Mouse (Mus musculus): ENCODE data around the gene Mylk3. TPM values are rescaled to one million over a fixed set of nuclear protein-coding genes. Genes with fewer than 3 reads are reported as not detected.

The Mylk3 gene
- polyA plus RNA-seq, 1 experiment from 2014 or later: 1.9 TPM

GRCm38 (mm10) chr8:85405961-85406360 is 19.8 kb upstream of the Mylk3 start:
- no peak overlapping the region for H3K27ac ChIP-seq
- H3K36me3 ChIP-seq: 0 out of 2 replicates have a peak, but pooled peaks cover 4% of the 10 kb centered on the region
- no peak overlapping the region for H3K4me3 ChIP-seq
- H3K4me2 ChIP-seq (replicated peaks): no peak overlapping the region
- no peaks in the 10 kb centered on the region for H3K27me3 ChIP-seq
- ATAC-seq (ENCODE audit: low FRiP score): no peak
- H3K4me1 ChIP-seq: peaks cover 10% of the 10 kb centered on the region; the same call in 1 of the 2 replicates
- H3K9ac ChIP-seq: no peak overlapping the region
- no peaks in the 10 kb centered on the region for H3K9me3 ChIP-seq (replicated peaks)
- 63% methylated on average over 10 of the region's 10 CpGs for WGBS

GRCm38 (mm10) chr8:85405418-85405817 is 19.3 kb upstream of the Mylk3 start:
- ATAC-seq (ENCODE audit: low FRiP score): no peak
- no peaks in the 10 kb centered on the region for H3K27me3 ChIP-seq
- H3K9ac ChIP-seq: no peak overlapping the region
- 0 out of 2 replicates have a peak, but pooled peaks cover 4% of the 10 kb centered on the region for H3K36me3 ChIP-seq
- WGBS: 52% methylated on average over 3 of the region's 3 CpGs
- H3K4me1 ChIP-seq: peaks cover 10% of the 10 kb centered on the region; the same call in 1 of the 2 replicates
- no peak overlapping the region for H3K4me2 ChIP-seq (replicated peaks)
- H3K4me3 ChIP-seq: no peak overlapping the region
- H3K9me3 ChIP-seq (replicated peaks): no peaks in the 10 kb centered on the region
- no peak overlapping the region for H3K27ac ChIP-seq

GRCm38 (mm10) chr8:85398548-85398947 is 12.4 kb upstream of the Mylk3 start:
- Histone ChIP-seq H3K9ac (no peak overlapping the region), H3K4me1 (no peaks in the 10 kb centered on the region), H3K36me3 (no peaks in the 10 kb centered on the region), H3K4me2 (replicated peaks) (no peak overlapping the region), H3K27me3 (no peaks in the 10 kb centered on the region), H3K4me3 (no peak overlapping the region), H3K9me3 (replicated peaks) (no peaks in the 10 kb centered on the region), H3K27ac (no peak overlapping the region)
- ATAC-seq (ENCODE audit: low FRiP score): no peak
- 91% methylated on average over 4 of the region's 4 CpGs for WGBS

- no peak for ATAC-seq (ENCODE audit: low FRiP score)
- H3K4me1 ChIP-seq: no peaks in the 10 kb centered on the region
- no peak overlapping the region for H3K4me3 ChIP-seq
- no peaks in the 10 kb centered on the region for H3K27me3 ChIP-seq
- no peak overlapping the region for H3K9ac ChIP-seq
- 49% methylated on average over 5 of the region's 5 CpGs for WGBS
- no peak overlapping the region for H3K27ac ChIP-seq
- no peaks in the 10 kb centered on the region for H3K36me3 ChIP-seq
- H3K4me2 ChIP-seq (replicated peaks): no peak overlapping the region
- H3K9me3 ChIP-seq (replicated peaks): no peaks in the 10 kb centered on the region
Observed at GRCm38 (mm10) chr8:85397508-85397907, 11.4 kb upstream of the Mylk3 start.

GRCm38 (mm10) chr8:85396432-85397079 is 10.4 kb upstream of the Mylk3 start:
- no peak for ATAC-seq (ENCODE audit: low FRiP score)
- 85% methylated on average over 5 of the region's 5 CpGs for WGBS

GRCm38 (mm10) chr8:85395681-85396431 is 9.7 kb upstream of the Mylk3 start:
- no peak overlapping the region for H3K27ac ChIP-seq
- no peak overlapping the region for H3K4me2 ChIP-seq (replicated peaks)
- no peak for ATAC-seq (ENCODE audit: low FRiP score)
- no peaks in the 10 kb centered on the region for H3K27me3 ChIP-seq
- H3K36me3 ChIP-seq: no peaks in the 10 kb centered on the region
- H3K9ac ChIP-seq: no peak overlapping the region
- 85% methylated on average over 8 of the region's 8 CpGs for WGBS
- no peak overlapping the region for H3K4me3 ChIP-seq
- H3K9me3 ChIP-seq (replicated peaks): no peaks in the 10 kb centered on the region
- no peaks in the 10 kb centered on the region for H3K4me1 ChIP-seq

More at GRCm38 (mm10) chr8:85396432-85397079, 10.4 kb upstream of the Mylk3 start:
- Histone ChIP-seq H3K4me1 (no peaks in the 10 kb centered on the region), H3K27ac (no peak overlapping the region), H3K9ac (no peak overlapping the region), H3K4me2 (replicated peaks) (no peak overlapping the region), H3K4me3 (no peak overlapping the region), H3K27me3 (no peaks in the 10 kb centered on the region), H3K36me3 (no peaks in the 10 kb centered on the region), H3K9me3 (replicated peaks) (no peaks in the 10 kb centered on the region)

- WGBS: 75% methylated on average over 3 of the region's 3 CpGs
- Histone ChIP-seq H3K9me3 (replicated peaks) (no peaks in the 10 kb centered on the region), H3K4me3 (no peak overlapping the region), H3K9ac (no peak overlapping the region), H3K27me3 (no peaks in the 10 kb centered on the region), H3K4me2 (replicated peaks) (no peak overlapping the region), H3K36me3 (no peaks in the 10 kb centered on the region), H3K4me1 (no peaks in the 10 kb centered on the region), H3K27ac (no peak overlapping the region)
- no peak for ATAC-seq (ENCODE audit: low FRiP score)
Observed at GRCm38 (mm10) chr8:85395017-85395416, 8.9 kb upstream of the Mylk3 start.

GRCm38 (mm10) chr8:85393199-85393598 is 7.1 kb upstream of the Mylk3 start:
- H3K9me3 ChIP-seq (replicated peaks): no peaks in the 10 kb centered on the region
- 94% methylated on average over 6 of the region's 6 CpGs for WGBS
- ATAC-seq (ENCODE audit: low FRiP score): no peak

GRCm38 (mm10) chr8:85391438-85391837 is 5.3 kb upstream of the Mylk3 start:
- Histone ChIP-seq H3K36me3 (no peaks in the 10 kb centered on the region), H3K4me1 (no peaks in the 10 kb centered on the region), H3K27me3 (no peaks in the 10 kb centered on the region), H3K4me2 (replicated peaks) (no peak overlapping the region), H3K9ac (no peak overlapping the region), H3K4me3 (no peak overlapping the region), H3K9me3 (replicated peaks) (no peaks in the 10 kb centered on the region), H3K27ac (no peak overlapping the region)
- ATAC-seq (ENCODE audit: low FRiP score): no peak
- WGBS: 78% methylated on average over 1 of the region's 1 CpGs

More at GRCm38 (mm10) chr8:85393199-85393598, 7.1 kb upstream of the Mylk3 start:
- Histone ChIP-seq H3K27ac (no peak overlapping the region), H3K4me2 (replicated peaks) (no peak overlapping the region), H3K4me3 (no peak overlapping the region), H3K36me3 (no peaks in the 10 kb centered on the region), H3K9ac (no peak overlapping the region), H3K4me1 (no peaks in the 10 kb centered on the region), H3K27me3 (no peaks in the 10 kb centered on the region)

- H3K27ac ChIP-seq: no peak overlapping the region
- H3K4me2 ChIP-seq (replicated peaks): no peak overlapping the region
- no peak overlapping the region for H3K4me3 ChIP-seq
- no peaks in the 10 kb centered on the region for H3K27me3 ChIP-seq
- no peaks in the 10 kb centered on the region for H3K36me3 ChIP-seq
- no peaks in the 10 kb centered on the region for H3K9me3 ChIP-seq (replicated peaks)
- no peaks in the 10 kb centered on the region for H3K4me1 ChIP-seq
- 70% methylated on average over 4 of the region's 4 CpGs for WGBS
- H3K9ac ChIP-seq: no peak overlapping the region
- no peak for ATAC-seq (ENCODE audit: low FRiP score)
Observed at GRCm38 (mm10) chr8:85381926-85382325, 4.2 kb downstream of the Mylk3 start.

- H3K27ac ChIP-seq: no peak overlapping the region
- 79% methylated on average over 8 of the region's 8 CpGs for WGBS
- no peak overlapping the region for H3K9ac ChIP-seq
- H3K9me3 ChIP-seq (replicated peaks): no peaks in the 10 kb centered on the region
- no peak for ATAC-seq (ENCODE audit: low FRiP score)
- H3K36me3 ChIP-seq: no peaks in the 10 kb centered on the region
- no peaks in the 10 kb centered on the region for H3K27me3 ChIP-seq
- no peak overlapping the region for H3K4me3 ChIP-seq
- no peaks in the 10 kb centered on the region for H3K4me1 ChIP-seq
- no peak overlapping the region for H3K4me2 ChIP-seq (replicated peaks)
Observed at GRCm38 (mm10) chr8:85380824-85381209, 5.3 kb downstream of the Mylk3 start.

- H3K27ac ChIP-seq: no peak overlapping the region
- no peak overlapping the region for H3K9ac ChIP-seq
- H3K4me3 ChIP-seq: no peak overlapping the region
- H3K4me1 ChIP-seq: no peaks in the 10 kb centered on the region
- no peaks in the 10 kb centered on the region for H3K9me3 ChIP-seq (replicated peaks)
- ATAC-seq (ENCODE audit: low FRiP score): no peak
- H3K36me3 ChIP-seq: no peaks in the 10 kb centered on the region
- no peaks in the 10 kb centered on the region for H3K27me3 ChIP-seq
- H3K4me2 ChIP-seq (replicated peaks): no peak overlapping the region
- WGBS: 80% methylated on average over 10 of the region's 10 CpGs
Observed at GRCm38 (mm10) chr8:85380123-85380823, 5.9 kb downstream of the Mylk3 start.
